Mouse (Mus musculus) CD4-positive naive resting alpha-beta T cell, adult 57 days (primary cell): ENCODE measurements around the gene Gm19668. TPM values are rescaled to one million over a fixed set of nuclear protein-coding genes. Genes with fewer than 3 reads are reported as not detected.

Experiments
- total RNA-seq: library from RNA; stranded (reverse); gene quantifications from one replicate; pipeline ENCODE4 v1.2.4, GENCODE M21; 2023

Gm19668 gene
- total RNA-seq = not detected

GRCm38 (mm10) chr10:77798921-77799508 lies at the start of gene Gm19668:
TSS of gene Gm19668 (minus strand) at chr10:77799133.

GRCm38 (mm10) chr10:77846503-77846902 lies 47.6 kb upstream of the Gm19668 start, which contains the start of gene Gm36176:
TSS of gene Gm36176 (plus strand) at chr10:77846803.

GRCm38 (mm10) chr10:77835647-77836046 lies 36.7 kb upstream of the Gm19668 start, which contains the start of gene Krtap10-10:
TSS of gene Krtap10-10 (plus strand) at chr10:77835947.

GRCm38 (mm10) chr10:77826951-77827350 lies 28.0 kb upstream of the Gm19668 start, which contains the start of gene Krtap10-4:
TSS of gene Krtap10-4 (minus strand) at chr10:77827095.

GRCm38 (mm10) chr10:77814382-77814781 lies 15.4 kb upstream of the Gm19668 start, which contains the start of gene Gm2696:
TSS of gene Gm2696 (plus strand) at chr10:77814682.

GRCm38 (mm10) chr10:77811743-77812142 lies 12.8 kb upstream of the Gm19668 start, which contains the start of gene Gm9507:
TSS of gene Gm9507 (minus strand) at chr10:77811843.

GRCm38 (mm10) chr10:77794976-77795375 lies 4.0 kb downstream of the Gm19668 start, which contains the start of gene Gm9639:
TSS of gene Gm9639 (minus strand) at chr10:77795076.

GRCm38 (mm10) chr10:77787876-77788275 lies 11.1 kb downstream of the Gm19668 start, which contains the start of gene Gm7137:
TSS of gene Gm7137 (minus strand) at chr10:77788200.

GRCm38 (mm10) chr10:77782442-77782841 lies 16.5 kb downstream of the Gm19668 start, which contains the start of gene Gm3250:
TSS of gene Gm3250 (minus strand) at chr10:77782542.

GRCm38 (mm10) chr10:77776844-77777243 lies 22.1 kb downstream of the Gm19668 start, which contains the start of gene Gm7138:
TSS of gene Gm7138 (minus strand) at chr10:77776944.

GRCm38 (mm10) chr10:77771225-77771624 lies 27.7 kb downstream of the Gm19668 start, which contains the start of gene Gm3238:
TSS of gene Gm3238 (minus strand) at chr10:77771325.

GRCm38 (mm10) chr10:77759582-77759981 lies 39.4 kb downstream of the Gm19668 start, which contains the start of gene Gm3233:
TSS of gene Gm3233 (minus strand) at chr10:77759682.

GRCm38 (mm10) chr10:77751254-77751653 lies 47.7 kb downstream of the Gm19668 start, which contains the start of gene Gm9736:
TSS of gene Gm9736 (minus strand) at chr10:77751354.

Other genes with a start within 250 kb of the Gm19668 start
- gene Pttg1ip, start 217.4 kb downstream of the Gm19668 start, total RNA-seq = 109 TPM
- gene Sumo3, start 193.0 kb downstream of the Gm19668 start, total RNA-seq = 61.4 TPM
- not detected for gene Gm49325, start 192.9 kb downstream of the Gm19668 start, total RNA-seq
- 36.8 TPM for gene Ube2g2, start 176.9 kb downstream of the Gm19668 start, total RNA-seq
- 0.44 TPM for gene Tspear, start 112.6 kb downstream of the Gm19668 start, total RNA-seq
- gene Gm19402, start 108.4 kb downstream of the Gm19668 start, total RNA-seq = not detected
- not detected for gene Gm9508, start 101.9 kb downstream of the Gm19668 start, total RNA-seq
- gene Gm10272, start 92.5 kb downstream of the Gm19668 start, total RNA-seq = not detected
- not detected for gene Gm10024, start 87.7 kb downstream of the Gm19668 start, total RNA-seq
- not detected for gene Gm10142, start 83.3 kb downstream of the Gm19668 start, total RNA-seq
- not detected for gene Krtap12-1, start 78.5 kb downstream of the Gm19668 start, total RNA-seq
- not detected for gene Gm10100, start 72.6 kb downstream of the Gm19668 start, total RNA-seq
- not detected for gene Gm18596, start 56.5 kb downstream of the Gm19668 start, total RNA-seq
- not detected for gene Gm9736, start 47.8 kb downstream of the Gm19668 start, total RNA-seq
- not detected for gene Gm3233, start 39.5 kb downstream of the Gm19668 start, total RNA-seq
- gene Gm3238, start 27.8 kb downstream of the Gm19668 start, total RNA-seq = not detected
- not detected for gene Gm7138, start 22.2 kb downstream of the Gm19668 start, total RNA-seq
- gene Gm3250, start 16.6 kb downstream of the Gm19668 start, total RNA-seq = not detected
- not detected for gene Gm7137, start 10.9 kb downstream of the Gm19668 start, total RNA-seq
- not detected for gene Gm9639, start 4.1 kb downstream of the Gm19668 start, total RNA-seq
- not detected for gene Gm9507, start 12.7 kb upstream of the Gm19668 start, total RNA-seq
- not detected for gene Gm2696, start 15.5 kb upstream of the Gm19668 start, total RNA-seq
- not detected for gene Krtap10-4, start 28.0 kb upstream of the Gm19668 start, total RNA-seq
- not detected for gene Krtap10-10, start 36.8 kb upstream of the Gm19668 start, total RNA-seq
- not detected for gene Gm36176, start 47.7 kb upstream of the Gm19668 start, total RNA-seq
- gene Gm10318, start 53.7 kb upstream of the Gm19668 start, total RNA-seq = not detected
- gene Gm3285, start 62.8 kb upstream of the Gm19668 start, total RNA-seq = not detected
- not detected for gene Lrrc3, start 103.4 kb upstream of the Gm19668 start, total RNA-seq
- 3.9 TPM for gene Trpm2, start 171.4 kb upstream of the Gm19668 start, total RNA-seq
- 6.7 TPM for gene 1810043G02Rik, start 179.4 kb upstream of the Gm19668 start, total RNA-seq
- gene Pfkl, start 210.9 kb upstream of the Gm19668 start, total RNA-seq = 111 TPM
- gene Dnmt3l, start 242.8 kb upstream of the Gm19668 start, total RNA-seq = not detected
- gene Aire, start 244.5 kb upstream of the Gm19668 start, total RNA-seq = not detected